Mouse (Mus musculus) ovary, postnatal 10 days (tissue): Measurements from ENCODE around the gene Etnk2.
"Not testable (repeated sequence)": the region's sequence is repeated elsewhere in the genome, so short reads cannot be mapped to it uniquely, and the experiment has no call there.

Experiments used
- DNase-seq: peaks from one replicate; pipeline ENCODE4 v3.0.0; 2022; ENCODE audit warnings: low spot score

The Etnk2 gene

DNA sequence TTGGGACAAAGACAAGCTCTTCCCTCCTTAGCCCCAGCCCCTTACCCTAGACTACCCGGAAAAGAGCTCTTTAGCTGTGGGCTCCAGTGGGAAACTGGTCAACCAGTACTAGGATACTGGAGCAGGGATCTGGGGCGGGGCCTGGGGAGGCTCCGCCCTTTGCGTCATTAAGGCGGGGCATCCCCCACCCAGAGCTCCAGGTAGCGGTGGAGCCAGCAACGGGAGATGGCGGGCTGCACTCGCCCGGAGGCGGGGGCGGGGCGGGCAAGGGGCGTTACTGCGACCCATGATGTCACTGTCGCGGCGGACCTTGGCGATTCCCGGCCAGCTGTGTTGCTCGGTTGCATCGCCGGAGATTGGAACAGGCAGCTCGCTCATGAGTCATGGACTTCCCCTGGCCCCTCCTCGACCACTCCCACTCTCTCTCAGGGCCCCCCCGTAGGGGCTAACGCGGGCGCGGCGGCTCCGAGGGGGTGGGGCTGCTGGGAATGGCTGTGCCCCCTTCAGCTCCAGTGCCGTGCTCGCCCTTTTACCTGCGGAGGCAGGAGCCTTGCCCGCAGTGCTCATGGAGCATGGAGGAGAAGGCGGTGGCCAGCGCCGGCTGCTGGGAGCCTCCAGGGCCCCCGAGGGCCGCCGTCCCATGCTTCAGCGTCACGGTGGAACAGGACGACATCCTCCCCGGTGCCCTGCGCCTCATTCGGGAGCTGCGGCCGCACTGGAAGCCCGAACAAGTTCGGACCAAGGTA lies at the start of gene Etnk2:
Gene Etnk2 (plus strand): TSS at position 297 of the 746 bp plus-strand sequence.
- peak; percentile 57 for DNase-seq

DNA sequence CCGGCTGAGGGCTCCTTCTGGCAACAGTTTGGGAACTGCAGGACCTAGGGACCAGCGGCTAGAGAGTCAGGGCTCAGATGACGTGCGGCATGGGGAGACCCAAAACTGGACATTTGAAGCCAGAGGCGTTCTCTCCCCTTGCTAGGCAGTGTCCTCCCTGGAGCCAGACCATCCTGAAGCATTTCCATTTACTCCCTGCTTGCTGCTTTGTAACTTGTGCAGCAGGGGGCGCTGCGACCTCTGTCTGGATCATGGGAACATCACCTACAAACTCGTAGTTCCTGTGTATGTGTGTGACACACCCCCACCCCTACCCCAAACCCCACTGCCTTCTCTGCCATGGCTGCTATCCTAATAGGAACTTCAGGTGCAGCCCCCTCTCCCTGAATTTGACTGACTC lies 49.0 kb upstream of the Etnk2 start:
- DNase-seq = no peak

DNA sequence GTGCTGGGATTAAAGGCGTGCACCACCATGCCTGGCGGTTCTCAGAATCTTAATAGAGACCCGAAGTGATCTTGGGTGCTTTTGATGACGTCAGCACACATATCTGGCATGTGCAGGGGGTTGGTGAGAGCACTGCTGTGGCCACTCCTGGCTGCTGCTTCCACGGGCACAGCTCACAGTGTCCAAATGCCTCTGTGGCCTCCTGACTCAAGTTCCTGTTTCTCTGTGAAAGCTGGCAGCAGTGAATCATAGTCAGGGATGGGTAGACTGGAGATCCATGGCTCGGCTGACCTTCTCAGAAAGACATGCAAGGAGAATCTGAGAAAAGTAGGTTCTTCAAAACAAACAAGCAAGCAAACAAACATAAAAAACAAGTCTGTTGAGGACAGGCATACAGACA lies 47.6 kb upstream of the Etnk2 start:
- no peak for DNase-seq

DNA sequence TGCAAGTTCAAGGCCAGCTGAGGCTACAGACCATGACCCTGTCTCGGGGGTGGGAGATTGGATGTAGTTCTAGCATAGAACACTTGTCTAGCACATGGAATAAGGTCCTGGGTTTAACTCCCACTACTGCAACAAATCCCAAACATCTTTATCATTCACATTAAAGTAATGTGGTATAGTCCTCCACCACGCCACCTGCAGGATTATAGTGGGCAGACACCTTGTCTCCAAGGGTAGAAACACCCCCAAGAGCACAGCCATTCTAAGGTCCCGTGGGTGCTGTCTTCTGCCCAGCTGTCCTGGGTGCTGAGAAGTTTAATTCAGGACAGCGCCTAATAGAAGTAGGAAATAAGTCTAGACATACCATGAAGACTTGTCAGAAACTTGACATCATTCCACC lies 46.8 kb upstream of the Etnk2 start:
- DNase-seq = no peak

DNA sequence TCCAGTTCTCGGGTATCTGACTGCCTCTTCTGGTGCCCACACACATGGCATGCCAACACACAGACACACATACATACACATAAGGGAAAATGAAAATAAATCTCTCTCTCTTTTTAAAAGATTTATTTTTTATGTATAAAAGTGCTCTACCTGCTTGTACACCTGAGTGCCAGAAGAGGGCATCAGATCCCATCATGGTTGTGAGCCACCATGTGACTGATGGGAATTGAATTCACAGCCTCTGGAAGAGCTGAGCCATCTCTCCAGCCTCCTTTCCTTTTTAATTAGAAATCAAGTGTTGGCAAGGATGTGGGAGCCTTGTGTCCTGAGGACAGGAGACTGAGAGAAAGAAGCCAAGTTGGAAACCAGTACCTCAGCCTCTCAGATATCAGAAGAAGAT lies 46.2 kb upstream of the Etnk2 start:
- no peak for DNase-seq

GRCm38 (mm10) chr1:133321267-133321925 lies 42.0 kb upstream of the Etnk2 start, which contains the start of gene Kiss1:
Gene Kiss1, plus strand, starts transcription at chr1:133321875.
- no peak for DNase-seq

DNA sequence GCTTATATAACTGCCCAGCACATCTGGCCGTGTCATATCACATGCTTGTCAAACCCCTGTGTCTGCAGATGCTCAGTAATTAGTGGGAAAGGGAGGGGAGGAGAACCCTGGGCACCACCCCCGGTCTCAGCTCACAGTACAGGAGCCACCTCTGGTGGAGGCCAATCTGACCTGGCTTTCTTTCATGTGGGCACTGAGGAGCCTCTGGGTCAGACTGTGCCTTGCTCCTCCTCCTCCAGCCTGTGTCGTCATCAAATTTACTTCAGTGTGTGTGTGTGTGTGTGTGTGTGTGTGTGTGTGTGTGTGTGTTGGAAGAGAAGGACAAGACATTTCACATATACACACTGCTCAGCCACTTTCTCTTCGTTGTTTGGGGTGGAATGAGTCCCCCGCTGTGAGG lies 40.0 kb upstream of the Etnk2 start:
- no peak for DNase-seq

DNA sequence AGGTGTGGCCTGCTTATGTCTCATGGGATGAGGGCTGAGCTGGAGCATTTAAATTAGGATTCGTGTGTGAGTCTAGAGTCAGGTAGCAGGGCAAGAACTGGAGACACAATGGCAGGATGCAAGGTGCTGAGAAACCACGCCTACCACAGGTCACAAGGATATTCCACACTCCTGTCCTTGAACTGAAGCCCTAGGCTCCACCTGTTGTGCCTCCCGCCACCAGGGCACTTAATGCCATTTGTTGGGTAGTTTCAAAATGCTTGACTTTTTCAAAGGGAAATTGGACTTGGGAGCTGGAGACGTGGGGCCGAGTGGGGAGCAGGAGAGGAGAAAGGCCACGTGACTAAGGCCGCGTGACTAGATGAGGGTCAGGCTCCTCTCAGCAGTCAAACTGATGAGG lies 37.4 kb upstream of the Etnk2 start:
- no peak for DNase-seq

GRCm38 (mm10) chr1:133327094-133327493 lies 36.3 kb upstream of the Etnk2 start:
- no peak for DNase-seq

DNA sequence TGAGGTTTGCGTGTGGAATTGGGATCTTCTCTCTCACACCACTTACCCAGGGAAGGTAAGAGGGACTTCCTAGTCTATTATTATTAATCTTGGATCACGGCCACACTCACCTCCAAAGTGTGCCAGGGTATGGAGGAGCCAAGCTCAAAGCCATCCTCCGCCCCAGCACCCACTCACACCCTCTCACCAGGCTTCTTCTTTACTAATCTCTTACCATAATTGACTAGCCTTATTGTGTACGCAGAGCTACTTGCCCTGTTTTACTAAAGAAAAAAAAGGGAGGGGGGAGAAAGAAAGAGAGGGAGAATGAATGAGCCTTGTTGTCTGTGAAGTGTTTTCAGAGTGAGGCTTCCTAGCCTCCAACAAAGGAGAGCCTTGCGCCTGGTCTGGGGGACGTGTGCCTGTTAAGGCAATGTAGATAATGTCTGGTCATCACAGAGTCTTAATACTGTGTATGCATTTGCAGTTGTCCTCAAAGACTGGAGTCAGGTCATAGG lies 35.0 kb upstream of the Etnk2 start:
- DNase-seq = no peak

- no peak for DNase-seq
Observed at GRCm38 (mm10) chr1:133328896-133329637, 34.3 kb upstream of the Etnk2 start.

DNA sequence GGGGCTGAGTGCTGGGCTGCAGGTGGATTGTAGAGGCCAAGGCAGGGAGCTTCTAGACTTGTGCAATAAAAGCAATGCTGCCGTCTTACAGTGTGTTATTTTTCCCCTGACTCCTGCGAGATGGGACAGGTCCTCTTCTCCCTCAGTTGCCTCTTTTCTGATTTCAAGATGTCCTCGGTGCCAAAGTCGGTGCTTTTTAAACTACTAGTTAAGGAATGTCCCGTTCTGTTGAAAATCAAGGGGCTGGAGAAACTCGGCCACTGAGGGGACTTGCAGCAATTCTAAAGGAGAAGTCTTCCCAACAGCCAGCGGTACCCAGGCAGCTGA lies 33.8 kb upstream of the Etnk2 start:
- DNase-seq = no peak

DNA sequence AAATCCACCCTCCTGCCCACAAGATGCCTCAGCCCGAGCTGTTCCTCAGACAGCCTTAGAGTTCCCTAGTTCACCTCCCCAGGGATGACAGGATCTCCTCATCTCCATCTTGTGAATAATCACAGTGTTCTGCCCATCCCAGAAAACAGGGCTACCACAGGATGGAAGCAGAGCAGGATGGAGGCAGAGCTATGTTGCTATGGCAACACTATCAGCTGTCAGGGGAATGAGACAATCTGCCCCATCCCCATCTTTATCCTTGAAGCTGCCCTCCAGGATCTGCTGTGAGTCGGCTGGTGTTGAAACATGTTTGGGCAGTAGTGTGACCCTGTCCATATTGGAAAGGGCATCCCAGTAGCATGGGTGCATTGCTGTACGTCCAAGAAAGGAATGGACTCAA lies 32.2 kb upstream of the Etnk2 start:
- no peak for DNase-seq

DNA sequence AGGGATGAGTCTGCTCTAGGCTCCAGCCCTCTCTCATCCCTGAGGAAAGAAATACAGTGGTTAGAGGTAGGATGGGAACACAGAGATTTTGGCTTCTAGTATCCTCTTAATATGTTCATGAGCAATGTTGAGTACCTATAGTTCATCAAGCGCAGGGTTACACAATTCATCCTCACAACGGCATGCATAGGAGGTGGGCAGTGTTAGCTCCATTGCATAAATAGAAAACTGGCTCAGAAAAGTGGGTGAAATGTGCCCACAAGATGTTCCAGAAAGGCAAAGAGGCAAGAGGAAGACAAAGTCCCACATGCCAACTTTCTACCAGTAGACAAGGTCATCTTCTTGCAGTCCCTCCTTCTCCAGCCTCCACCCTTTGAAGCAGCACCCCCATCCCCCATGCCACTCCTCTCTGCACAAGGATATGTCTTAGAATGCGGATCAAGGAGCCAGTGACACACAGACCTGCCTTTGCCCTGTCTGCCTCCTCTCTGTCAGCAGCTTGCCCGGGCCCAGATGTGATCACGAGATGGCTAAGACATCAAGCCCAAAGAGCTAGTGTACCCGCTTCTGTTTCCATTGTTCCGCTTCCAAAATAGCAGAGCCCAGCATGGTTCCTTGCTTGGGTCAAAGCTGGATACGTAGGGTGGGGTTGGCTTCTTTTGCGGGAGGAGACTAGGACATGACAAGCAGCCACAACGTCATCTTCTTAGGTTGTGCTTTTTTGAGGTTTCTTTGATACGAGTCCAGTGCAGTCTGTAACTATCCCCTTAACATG lies 30.5 kb upstream of the Etnk2 start:
- DNase-seq = no peak

DNA sequence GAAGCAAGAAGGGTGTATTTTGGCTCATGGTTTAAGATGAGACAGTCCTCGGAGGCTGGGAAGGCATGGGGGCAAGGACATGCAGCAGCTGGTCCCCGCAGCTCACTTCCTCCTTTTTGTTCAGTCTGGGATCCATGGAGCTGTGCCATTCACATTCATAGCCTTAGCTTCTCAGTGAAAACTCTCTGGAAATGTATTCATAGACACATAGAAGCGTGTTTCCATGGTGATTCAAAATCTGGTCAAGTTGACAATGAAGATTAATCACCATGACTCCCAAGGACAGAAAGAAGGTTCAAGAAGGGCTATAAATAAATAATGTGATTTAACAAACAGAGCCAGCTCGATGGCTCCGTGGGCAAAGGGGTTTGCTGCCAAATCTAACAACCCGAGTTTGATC lies 29.4 kb upstream of the Etnk2 start:
- no peak for DNase-seq

DNA sequence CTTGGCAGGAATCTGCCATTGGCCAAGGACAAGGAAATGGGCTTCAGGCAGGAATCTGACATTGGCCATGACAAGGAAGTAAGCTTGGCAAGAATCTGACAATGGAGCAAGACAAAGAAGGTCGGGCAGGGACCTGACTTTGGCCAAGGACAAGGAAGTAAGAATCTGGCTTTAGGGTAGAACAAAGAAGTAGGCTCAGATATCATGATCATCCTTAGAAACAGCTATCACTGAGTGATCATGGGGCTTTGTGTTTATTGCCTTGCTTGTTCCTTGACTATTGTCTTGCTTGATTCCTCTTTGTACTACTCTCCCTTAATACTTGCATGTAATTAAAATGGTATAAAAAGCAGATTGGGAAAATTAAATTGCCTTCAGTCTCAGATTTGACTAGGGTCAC lies 23.0 kb upstream of the Etnk2 start:
- not testable (repeated sequence) for DNase-seq

GRCm38 (mm10) chr1:133344357-133344756 lies 19.0 kb upstream of the Etnk2 start:
- no peak for DNase-seq

DNA sequence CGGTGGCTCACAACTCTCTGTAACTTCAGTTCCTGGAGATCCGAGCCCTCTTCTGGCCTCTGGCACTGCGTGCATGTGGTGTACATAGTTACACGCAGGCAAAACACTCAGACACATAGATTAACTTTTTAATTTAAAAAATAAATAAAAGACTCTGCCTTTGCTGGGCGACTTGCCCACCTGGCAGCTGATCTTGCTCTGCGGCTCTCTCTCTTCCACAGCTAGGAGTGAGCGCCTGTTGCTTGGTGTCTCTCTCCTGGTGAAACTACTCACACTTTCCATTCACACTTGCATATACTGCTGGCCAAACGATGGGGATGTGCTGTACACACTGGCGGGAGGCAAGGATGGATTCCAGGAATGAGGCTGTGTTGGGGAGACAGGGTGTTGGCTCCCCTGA lies 16.8 kb upstream of the Etnk2 start:
- no peak for DNase-seq

DNA sequence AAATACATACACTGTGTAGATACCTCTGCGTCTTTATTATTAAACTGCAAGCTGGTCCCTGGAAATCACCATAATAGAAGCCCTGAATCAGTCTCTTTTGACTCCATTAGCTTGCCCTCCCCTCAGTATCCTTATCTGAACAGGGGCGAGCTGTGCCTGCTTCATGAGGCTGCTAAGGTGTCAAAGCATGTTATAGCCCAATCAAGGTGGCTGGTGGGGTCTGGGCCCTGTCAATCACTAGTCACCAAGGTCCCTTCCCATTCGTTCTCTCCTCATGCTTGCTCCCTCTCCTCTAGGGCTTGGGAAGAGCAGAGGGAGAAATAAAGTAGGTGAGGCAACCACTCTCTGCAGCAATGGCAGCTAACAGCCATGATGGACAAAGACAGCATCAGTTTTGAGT lies 16.1 kb upstream of the Etnk2 start:
- DNase-seq = no peak

GRCm38 (mm10) chr1:133347693-133348520 lies 15.5 kb upstream of the Etnk2 start:
- no peak for DNase-seq

GRCm38 (mm10) chr1:133350210-133350609 lies 13.2 kb upstream of the Etnk2 start, which contains the start of gene Ren1:
Gene Ren1, plus strand, starts transcription at chr1:133350510.
- no peak for DNase-seq
